Mouse (Mus musculus) stomach, embryonic 14.5 days (tissue): Measurements from ENCODE around the gene Tnnc2. TPM values are rescaled to one million over a fixed set of nuclear protein-coding genes. Genes with fewer than 3 reads are reported as not detected.

Experiments used
- ATAC-seq: fragments of 200-750 bp; cut with Nextera tagmentation; 2 replicates; pipeline ENCODE4 v1.8.0; 2017; ENCODE audit warnings: low read depth, moderate TSS enrichment; ENCODE audit not compliant: insufficient number of reproducible peaks, insufficient read depth, low FRiP score
- H3K27ac ChIP-seq: fragments of 300-500 bp; sonication (generic); 2 replicates; pipeline ENCODE4 v1.5.1; 2014; ENCODE audit warnings: mild to moderate bottlenecking, low read length, moderate library complexity, mixed read lengths
- H3K27me3 ChIP-seq: fragments of 300-500 bp; sonication (generic); 2 replicates; pipeline ENCODE4 v1.6.1; 2014; ENCODE audit warnings: low read length, control low read depth, mixed read lengths; ENCODE audit not compliant: control insufficient read depth, insufficient read depth
- H3K36me3 ChIP-seq: fragments of 300-500 bp; sonication (generic); 2 replicates; pipeline ENCODE4 v1.6.1; 2014; ENCODE audit warnings: mild to moderate bottlenecking, control low read depth, low read length, moderate library complexity, mixed read lengths; ENCODE audit not compliant: control insufficient read depth, insufficient read depth
- H3K4me1 ChIP-seq: fragments of 300-500 bp; sonication (generic); 2 replicates; pipeline ENCODE4 v1.6.1; 2014; ENCODE audit warnings: low read length, control low read depth, mixed read lengths; ENCODE audit not compliant: control insufficient read depth, insufficient read depth
- H3K4me2 ChIP-seq: fragments of 300-500 bp; sonication (generic); replicated peaks from 2 replicates; pipeline ENCODE4 v1.6.1; 2014; ENCODE audit warnings: low read depth, low read length, control low read depth
- H3K4me3 ChIP-seq: fragments of 300-500 bp; sonication (generic); 2 replicates; pipeline ENCODE4 v1.5.1; 2014; ENCODE audit warnings: low read depth, low read length, control low read depth
- H3K9ac ChIP-seq: fragments of 300-500 bp; sonication (generic); replicated peaks from 2 replicates; pipeline ENCODE4 v1.6.1; 2014; ENCODE audit warnings: low read depth, mild to moderate bottlenecking, control low read depth, low read length, moderate library complexity, mixed read lengths
- H3K9me3 ChIP-seq: fragments of 300-500 bp; sonication (generic); 2 replicates; pipeline ENCODE4 v1.6.1; 2016; ENCODE audit warnings: low read depth, low read length, control low read depth; ENCODE audit not compliant: control insufficient read depth
- WGBS: fragments of 180-500 bp; shearing (Covaris S2); extraction: QIAGEN DNeasy Blood & Tissue Kit; methylation state at CpG from one replicate; pipeline ENCODE4 v1.1.7; 2014; 5-methylcytosine and 5-hydroxymethylcytosine counted together
- polyA plus RNA-seq: library from polyadenylated mRNA; unstranded; fragments of >200 nt; fragmentation: Nextera tagmentation; extraction: Ambion mirVana; gene quantifications from 2 replicates; pipeline ENCODE4 v1.2.1, GENCODE M21; 2014

Tnnc2 gene
- polyA plus RNA-seq, 1 experiment from 2014 or later = 2.1 TPM

DNA sequence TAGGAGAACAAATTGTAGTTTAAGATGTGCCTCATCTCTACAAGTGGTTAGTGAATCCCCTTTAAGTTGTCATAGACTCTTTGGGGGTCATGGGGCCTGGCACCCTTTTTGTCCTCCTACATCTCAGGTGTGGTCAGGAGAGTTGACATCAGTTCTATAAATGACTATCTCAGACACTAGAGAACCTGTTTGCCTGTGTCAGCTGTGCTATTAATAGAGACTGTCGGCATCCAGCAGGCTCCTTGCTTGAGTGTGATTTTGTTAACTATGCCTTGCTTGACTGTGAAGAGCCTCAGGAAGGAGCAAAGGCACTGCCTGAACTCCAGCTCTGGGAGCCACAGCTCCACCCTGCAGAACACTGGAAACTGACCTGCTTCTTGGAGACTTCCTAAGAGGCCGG is 25.0 kb downstream of the Tnnc2 start:
- Histone ChIP-seq H3K4me1 (no peaks in the 10 kb centered on the region), H3K27ac (no peak overlapping the region), H3K4me3 (no peak overlapping the region), H3K9me3 (no peaks in the 10 kb centered on the region), H3K27me3 (no peaks in the 10 kb centered on the region), H3K9ac (no peak overlapping the region), H3K36me3 (peaks cover 78% of the 10 kb centered on the region), H3K4me2 (no peak overlapping the region)
- WGBS = 92% methylated on average over 2 of the region's 2 CpGs
- no peak for ATAC-seq

DNA sequence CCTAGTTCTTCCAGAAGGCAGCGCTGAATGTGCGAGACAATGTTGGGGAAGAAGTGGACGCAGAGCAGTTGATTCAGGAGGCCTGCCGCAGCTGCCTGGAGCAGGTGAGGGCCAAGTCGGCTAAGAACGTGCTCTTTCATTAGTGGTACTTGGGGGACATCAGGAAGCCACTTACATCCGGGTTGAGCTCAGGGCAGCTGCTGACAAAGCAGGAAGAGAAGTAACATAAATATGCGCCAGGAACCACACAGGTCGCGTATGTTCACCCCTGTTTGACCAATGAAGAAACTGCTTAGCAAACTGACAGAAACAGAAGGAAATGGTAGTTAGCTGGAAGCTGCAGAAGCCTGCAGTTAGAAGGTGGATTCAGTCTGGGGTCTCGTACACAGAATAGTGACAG is 25.7 kb downstream of the Tnnc2 start:
- WGBS = 83% methylated on average over 11 of the region's 11 CpGs
- Histone ChIP-seq H3K9ac (no peak overlapping the region), H3K27ac (no peak overlapping the region), H3K4me3 (no peak overlapping the region), H3K4me1 (no peaks in the 10 kb centered on the region), H3K4me2 (no peak overlapping the region), H3K27me3 (no peaks in the 10 kb centered on the region), H3K9me3 (no peaks in the 10 kb centered on the region), H3K36me3 (peaks cover 72% of the 10 kb centered on the region)
- no peak for ATAC-seq

DNA sequence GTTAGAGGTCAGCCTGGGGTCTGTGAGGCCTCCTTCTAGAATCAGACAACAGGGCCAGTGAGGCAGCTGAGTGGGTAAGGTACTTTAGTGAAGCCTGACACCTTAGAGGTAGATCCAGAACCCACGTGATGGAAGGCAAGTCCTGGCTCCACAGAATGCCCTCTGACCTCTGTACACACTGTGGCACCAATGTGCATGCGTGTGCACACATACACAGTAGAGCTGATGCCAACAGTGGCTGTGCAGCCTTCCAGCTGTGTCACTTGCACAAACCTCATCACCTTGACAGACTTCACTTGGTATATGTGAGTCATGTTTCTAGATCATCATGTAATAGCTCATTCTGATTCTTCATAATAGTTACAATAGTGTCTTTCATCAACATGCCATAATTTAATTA is 27.3 kb downstream of the Tnnc2 start:
- Histone ChIP-seq H3K9me3 (no peaks in the 10 kb centered on the region), H3K36me3 (peaks cover 70% of the 10 kb centered on the region), H3K27me3 (no peaks in the 10 kb centered on the region), H3K4me3 (no peak overlapping the region), H3K27ac (no peak overlapping the region), H3K4me1 (no peaks in the 10 kb centered on the region), H3K4me2 (no peak overlapping the region), H3K9ac (no peak overlapping the region)
- WGBS = 87% methylated on average over 2 of the region's 2 CpGs
- no peak for ATAC-seq

DNA sequence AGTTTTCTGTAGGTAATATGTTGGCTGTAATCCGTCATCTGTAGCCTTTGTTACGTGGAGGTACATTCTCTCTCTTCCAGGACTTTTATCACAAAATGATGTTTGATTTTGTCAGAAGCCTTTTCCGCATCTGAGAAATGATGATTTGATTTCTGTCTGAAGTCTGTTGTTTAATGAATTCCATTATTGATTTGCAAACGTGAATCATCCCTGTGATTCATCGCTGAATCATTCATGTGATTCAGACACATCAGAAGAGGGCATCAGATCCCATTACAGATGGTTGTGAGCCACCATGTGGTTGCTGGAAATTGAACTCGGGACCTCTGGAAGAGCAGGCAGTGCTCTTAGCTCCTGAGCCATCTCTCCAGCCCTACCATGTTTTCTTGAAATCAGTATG is 30.8 kb downstream of the Tnnc2 start:
- ATAC-seq = no peak
- H3K36me3 ChIP-seq = peaks cover 42% of the 10 kb centered on the region
- 83% methylated on average over 6 of the region's 6 CpGs for WGBS

DNA sequence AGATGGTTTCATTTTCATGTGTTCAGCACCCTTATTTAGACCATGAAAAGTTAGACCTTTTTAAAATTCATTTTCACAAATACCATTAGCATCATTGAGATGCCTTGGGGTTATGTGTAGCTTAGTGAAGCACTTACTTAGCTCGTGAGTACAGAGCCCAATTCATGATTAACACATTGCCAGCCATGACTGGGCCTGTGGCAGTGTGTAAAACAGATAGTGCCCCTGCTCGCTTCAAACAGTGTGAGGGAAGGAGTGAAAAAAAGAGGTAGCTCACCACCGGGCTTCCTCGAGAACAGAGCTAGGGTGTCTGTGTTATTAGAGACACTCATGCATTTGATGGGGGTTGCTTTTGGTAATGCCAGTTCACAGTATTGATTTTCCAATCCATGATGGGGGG is 31.6 kb downstream of the Tnnc2 start:
- Histone ChIP-seq H3K4me3 (no peak overlapping the region), H3K27me3 (no peaks in the 10 kb centered on the region), H3K27ac (no peak overlapping the region), H3K36me3 (peaks cover 38% of the 10 kb centered on the region), H3K4me1 (peaks cover 12% of the 10 kb centered on the region), H3K9ac (no peak overlapping the region), H3K9me3 (no peaks in the 10 kb centered on the region), H3K4me2 (no peak overlapping the region)
- 82% methylated on average over 4 of the region's 4 CpGs for WGBS
- ATAC-seq = no peak

More for the DNA sequence above, 30.8 kb downstream of the Tnnc2 start:
- no peak overlapping the region for H3K27ac ChIP-seq
- H3K9ac ChIP-seq = no peak overlapping the region
- peaks cover 12% of the 10 kb centered on the region for H3K4me1 ChIP-seq
- H3K4me3 ChIP-seq = no peak overlapping the region
- H3K9me3 ChIP-seq = no peaks in the 10 kb centered on the region
- no peaks in the 10 kb centered on the region for H3K27me3 ChIP-seq
- no peak overlapping the region for H3K4me2 ChIP-seq

DNA sequence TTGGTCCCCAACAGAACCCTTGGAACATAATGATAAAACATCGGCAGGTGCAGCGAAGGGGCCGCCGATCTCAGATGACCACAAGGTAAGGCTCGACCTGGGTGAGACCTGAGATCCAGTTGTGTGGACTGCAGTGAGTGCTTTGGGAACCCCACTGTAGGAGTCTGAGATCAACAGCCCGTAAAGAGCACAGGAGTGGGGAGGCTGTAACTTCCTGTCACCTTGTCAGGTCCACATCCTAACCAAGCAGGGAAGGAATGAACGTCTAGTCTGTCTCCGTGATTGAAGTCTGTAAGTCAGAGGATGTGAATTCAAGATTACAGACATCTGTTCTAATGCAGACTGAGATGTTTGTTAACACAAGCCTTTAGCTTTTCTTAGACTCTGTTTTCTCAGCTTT is 33.1 kb downstream of the Tnnc2 start:
- Histone ChIP-seq H3K4me1 (peaks cover 12% of the 10 kb centered on the region), H3K27me3 (no peaks in the 10 kb centered on the region), H3K36me3 (peaks cover 28% of the 10 kb centered on the region), H3K9me3 (no peaks in the 10 kb centered on the region), H3K4me2 (peak overlapping the region; percentile 80), H3K27ac (no peak overlapping the region), H3K9ac (peak overlapping the region; percentile 96), H3K4me3 (peak overlapping the region; percentile 87)
- no peak for ATAC-seq
- 48% methylated on average over 8 of the region's 8 CpGs for WGBS

DNA sequence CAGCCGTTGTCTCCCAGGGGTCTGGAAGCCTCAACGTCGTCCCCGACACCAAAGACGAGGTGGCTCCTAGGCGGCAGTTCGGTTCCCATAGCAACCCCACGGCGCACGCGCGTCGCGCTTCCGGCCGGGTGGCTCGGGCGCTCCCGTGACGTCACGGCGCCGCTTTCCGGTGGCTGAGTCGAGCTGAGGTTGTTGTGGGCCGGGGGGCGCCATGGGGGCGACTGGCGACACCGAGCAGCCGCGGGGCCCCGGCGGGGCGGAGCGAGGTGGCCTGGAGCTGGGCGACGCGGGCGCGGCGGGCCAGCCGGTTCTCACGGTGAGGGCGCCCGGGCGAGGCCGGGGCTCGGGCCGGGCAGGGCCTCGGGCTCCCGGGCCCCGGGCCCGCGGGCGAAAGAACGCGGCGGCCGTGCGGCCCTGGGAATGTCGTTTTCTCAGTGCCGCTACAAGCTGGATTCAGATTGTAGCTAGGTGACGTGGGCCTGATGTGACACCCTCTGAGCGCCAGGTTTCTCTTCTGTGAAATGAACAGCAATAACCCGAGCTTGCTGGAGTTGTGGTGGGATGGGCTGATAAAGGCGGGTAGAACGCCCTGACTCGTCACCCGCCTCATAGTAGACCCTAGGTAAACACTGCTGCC is 33.8 kb downstream of the Tnnc2 start, which contains the start of the genes Wfdc3 and Dnttip1:
TSS of gene Wfdc3 (minus strand) at position 89 of the 637 bp plus-strand sequence.
TSS of gene Dnttip1 (plus strand) at position 141 of the 637 bp plus-strand sequence.
- Histone ChIP-seq H3K27ac (peak within 1 kb of the TSS; percentile 49; the same call in 1 of the 2 replicates), H3K36me3 (peaks cover 25% of the 10 kb centered on the region), H3K4me2 (peak within 1 kb of the TSS; percentile 80), H3K27me3 (no peaks in the 10 kb centered on the region), H3K4me3 (peak within 1 kb of the TSS; percentile 87), H3K9me3 (no peaks in the 10 kb centered on the region), H3K4me1 (peaks cover 12% of the 10 kb centered on the region), H3K9ac (peak within 1 kb of the TSS; percentile 96)
- peak; percentile 90 for ATAC-seq
- WGBS = under 1% methylated on average over 70 of the region's 70 CpGs

DNA sequence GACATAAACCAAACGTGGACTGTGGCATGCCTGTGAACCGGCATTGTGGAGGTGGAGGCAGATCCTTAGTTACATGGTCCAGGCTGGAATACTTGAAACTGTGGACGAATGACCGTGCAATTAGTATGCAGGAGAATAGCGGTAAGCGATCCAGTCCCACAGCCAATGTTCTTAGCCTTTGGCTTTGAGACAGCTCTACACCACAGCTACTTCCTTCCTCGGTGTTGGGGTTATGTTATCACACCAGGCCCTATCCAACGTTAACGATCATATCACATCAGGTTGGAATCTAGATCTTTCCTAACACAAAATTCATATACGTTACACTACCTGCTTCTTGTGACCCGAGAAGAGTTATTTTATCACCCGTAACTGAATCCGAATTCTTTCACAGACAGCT is 34.8 kb downstream of the Tnnc2 start:
- 72% methylated on average over 13 of the region's 13 CpGs for WGBS
- H3K4me2 ChIP-seq = peak overlapping the region; percentile 80
- H3K27me3 ChIP-seq = no peaks in the 10 kb centered on the region

DNA sequence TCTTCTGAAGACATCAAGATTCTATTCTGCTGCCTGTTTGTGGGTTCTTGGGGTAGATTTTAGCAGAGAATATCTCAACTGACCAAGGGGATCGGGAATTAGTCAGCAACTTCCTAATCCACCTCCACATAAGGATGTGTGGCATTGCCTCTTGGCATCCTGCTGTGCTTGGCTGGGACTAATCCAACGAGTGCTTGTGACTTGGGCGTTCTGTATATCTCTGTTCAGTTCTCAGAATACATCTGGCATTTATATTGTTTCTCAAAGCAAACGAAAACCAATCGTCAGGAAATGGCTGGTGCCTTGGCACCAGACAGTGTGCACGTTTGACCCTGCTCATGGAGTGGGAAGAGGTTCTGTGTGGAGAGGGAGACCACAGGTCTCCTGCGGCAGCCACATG is 39.9 kb downstream of the Tnnc2 start:
- H3K4me2 ChIP-seq = no peak overlapping the region
- H3K9me3 ChIP-seq = no peaks in the 10 kb centered on the region
- no peaks in the 10 kb centered on the region for H3K27me3 ChIP-seq
- no peak overlapping the region for H3K4me3 ChIP-seq
- H3K27ac ChIP-seq = no peak overlapping the region
- 0 out of 2 replicates have a peak, but pooled peaks cover under 1% of the 10 kb centered on the region for H3K4me1 ChIP-seq
- ATAC-seq = no peak
- H3K9ac ChIP-seq = no peak overlapping the region
- WGBS = 61% methylated on average over 7 of the region's 7 CpGs
- no peaks in the 10 kb centered on the region for H3K36me3 ChIP-seq

More for the DNA sequence above, 34.8 kb downstream of the Tnnc2 start:
- H3K9me3 ChIP-seq = no peaks in the 10 kb centered on the region
- peak overlapping the region; percentile 87 for H3K4me3 ChIP-seq
- no peak for ATAC-seq
- H3K4me1 ChIP-seq = peaks cover 12% of the 10 kb centered on the region
- peak overlapping the region; percentile 96; the same call in 1 of the 2 replicates for H3K9ac ChIP-seq
- peaks cover 16% of the 10 kb centered on the region for H3K36me3 ChIP-seq
- H3K27ac ChIP-seq = no peak overlapping the region
